Mouse (Mus musculus) embryonic facial prominence, embryonic 10.5 days (tissue): Measurements from ENCODE around the gene Gm42742. TPM values are rescaled to one million over a fixed set of nuclear protein-coding genes. Genes with fewer than 3 reads are reported as not detected.
A peak's percentile ranks its signal among the peaks of the same experiment; 100 is the strongest.

ENCODE experiments used
- DNase-seq: peaks from one replicate; pipeline ENCODE4 v3.0.0-alpha.2; 2017; ENCODE audit warnings: low spot score
- H3K27ac ChIP-seq: fragments of 300-500 bp; sonication (generic); replicated peaks from 2 replicates; pipeline ENCODE4 v1.5.1; 2016; ENCODE audit warnings: mild to moderate bottlenecking
- H3K27me3 ChIP-seq: fragments of 300-500 bp; sonication (generic); replicated peaks from 2 replicates; pipeline ENCODE4 v1.6.1; 2016; ENCODE audit warnings: low read depth, mild to moderate bottlenecking; ENCODE audit not compliant: poor library complexity, severe bottlenecking
- H3K36me3 ChIP-seq: fragments of 300-500 bp; sonication (generic); replicated peaks from 2 replicates; pipeline ENCODE4 v1.6.1; 2016; ENCODE audit warnings: mild to moderate bottlenecking, moderate library complexity
- H3K4me1 ChIP-seq: fragments of 300-500 bp; sonication (generic); 2 replicates; pipeline ENCODE4 v1.6.1; 2016
- H3K4me3 ChIP-seq: fragments of 300-500 bp; sonication (generic); 2 replicates; pipeline ENCODE4 v1.5.1; 2016; ENCODE audit warnings: mild to moderate bottlenecking, moderate library complexity
- H3K9me3 ChIP-seq: fragments of 300-500 bp; sonication (generic); 2 replicates; pipeline ENCODE4 v1.6.1; 2016; ENCODE audit warnings: mild to moderate bottlenecking
- whole genome bisulfite sequencing: fragments of 180-500 bp; shearing (Covaris S2); methylation state at CpG from one replicate; pipeline ENCODE4 v1.1.7; 2016; 5-methylcytosine and 5-hydroxymethylcytosine counted together
- polyA plus RNA-seq: library from polyadenylated mRNA; unstranded; fragments of >200 nt; fragmentation: Nextera tagmentation; extraction: Ambion mirVana; gene quantifications from 2 replicates; pipeline ENCODE4 v1.2.1, GENCODE M21; 2016

Gm42742 gene
- polyA plus RNA-seq, 1 experiment from 2014 or later, result 92.9 TPM

DNA sequence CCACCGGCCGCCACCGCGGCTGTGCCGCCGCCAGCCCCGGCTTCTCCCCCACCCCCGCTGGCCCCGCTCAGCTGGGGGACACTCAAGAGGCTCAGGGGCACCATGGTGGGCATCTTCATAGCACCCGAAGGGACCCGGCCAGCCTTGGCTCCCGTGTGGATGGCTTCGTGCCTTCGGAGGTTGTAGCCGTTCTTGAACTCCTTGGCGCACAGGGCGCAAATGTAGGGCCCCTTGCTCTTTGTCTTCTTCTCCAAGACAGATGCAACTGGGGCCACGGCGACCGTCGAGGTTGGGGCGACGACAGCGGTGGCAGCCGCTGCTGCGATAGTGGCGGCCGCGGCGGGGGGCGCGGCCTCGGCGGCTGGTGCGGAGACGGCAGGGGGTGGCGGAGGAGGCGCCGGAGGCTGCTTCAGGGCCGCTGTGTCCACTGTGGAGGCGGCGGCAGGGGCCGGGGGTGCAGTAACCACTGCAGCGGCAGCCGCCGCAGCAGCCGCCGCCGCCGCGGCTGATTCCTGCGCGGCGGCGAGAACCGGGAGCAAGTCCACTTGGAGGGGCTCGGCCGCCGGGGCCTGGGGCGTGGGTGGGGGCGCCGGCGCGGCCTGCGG is 4.8 kb upstream of the Gm42742 start:
- Histone ChIP-seq H3K36me3 (peaks cover 72% of the 10 kb centered on the region), H3K9me3 (no peaks in the 10 kb centered on the region), H3K27ac (peak overlapping the region; percentile 100), H3K27me3 (no peaks in the 10 kb centered on the region), H3K4me1 (peaks cover 60% of the 10 kb centered on the region), H3K4me3 (peak overlapping the region; percentile 86)
- under 1% methylated on average over 64 of the region's 65 CpGs for WGBS
- peak; percentile 71 for DNase-seq

DNA sequence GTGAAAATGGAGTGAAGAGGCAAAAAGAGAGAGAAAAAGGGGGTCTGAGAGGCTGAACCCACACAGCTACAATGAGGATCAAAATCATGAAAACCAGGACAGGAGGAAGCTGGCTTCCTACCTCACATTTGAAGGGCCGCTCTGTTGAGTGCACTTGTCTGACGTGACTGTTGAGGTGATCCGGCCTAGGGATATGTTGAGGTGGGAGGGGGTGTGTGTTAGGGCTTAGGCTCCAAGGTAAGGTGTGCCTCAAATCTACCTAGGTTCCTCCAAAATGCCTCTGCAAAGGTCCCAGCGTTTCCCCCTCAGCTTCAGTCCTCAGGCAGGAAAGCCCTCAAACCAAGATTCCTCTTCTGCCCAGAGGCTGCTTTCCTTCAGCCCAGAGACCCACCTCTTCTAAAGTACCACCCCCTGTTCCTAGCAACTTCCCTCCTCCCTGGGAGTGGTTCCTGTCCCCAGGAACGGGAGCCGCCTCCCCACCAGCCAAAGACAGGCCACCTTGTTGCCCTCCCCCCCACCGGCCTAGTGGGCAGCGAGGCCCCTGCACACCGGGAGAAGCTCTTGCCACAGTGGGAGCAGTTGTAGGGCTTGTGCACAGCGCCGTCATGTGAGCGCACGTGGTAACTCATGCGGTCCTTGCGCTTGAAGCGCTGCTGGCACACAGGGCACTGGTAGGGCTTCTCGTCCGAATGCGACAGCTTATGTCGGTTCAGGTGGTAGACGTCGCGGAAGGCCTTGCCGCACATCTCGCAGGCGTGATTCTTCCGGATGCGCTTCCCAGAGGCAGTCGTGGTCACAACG is 4.1 kb upstream of the Gm42742 start:
- Histone ChIP-seq H3K36me3 (peaks cover 65% of the 10 kb centered on the region), H3K4me1 (peaks cover 67% of the 10 kb centered on the region)

DNA sequence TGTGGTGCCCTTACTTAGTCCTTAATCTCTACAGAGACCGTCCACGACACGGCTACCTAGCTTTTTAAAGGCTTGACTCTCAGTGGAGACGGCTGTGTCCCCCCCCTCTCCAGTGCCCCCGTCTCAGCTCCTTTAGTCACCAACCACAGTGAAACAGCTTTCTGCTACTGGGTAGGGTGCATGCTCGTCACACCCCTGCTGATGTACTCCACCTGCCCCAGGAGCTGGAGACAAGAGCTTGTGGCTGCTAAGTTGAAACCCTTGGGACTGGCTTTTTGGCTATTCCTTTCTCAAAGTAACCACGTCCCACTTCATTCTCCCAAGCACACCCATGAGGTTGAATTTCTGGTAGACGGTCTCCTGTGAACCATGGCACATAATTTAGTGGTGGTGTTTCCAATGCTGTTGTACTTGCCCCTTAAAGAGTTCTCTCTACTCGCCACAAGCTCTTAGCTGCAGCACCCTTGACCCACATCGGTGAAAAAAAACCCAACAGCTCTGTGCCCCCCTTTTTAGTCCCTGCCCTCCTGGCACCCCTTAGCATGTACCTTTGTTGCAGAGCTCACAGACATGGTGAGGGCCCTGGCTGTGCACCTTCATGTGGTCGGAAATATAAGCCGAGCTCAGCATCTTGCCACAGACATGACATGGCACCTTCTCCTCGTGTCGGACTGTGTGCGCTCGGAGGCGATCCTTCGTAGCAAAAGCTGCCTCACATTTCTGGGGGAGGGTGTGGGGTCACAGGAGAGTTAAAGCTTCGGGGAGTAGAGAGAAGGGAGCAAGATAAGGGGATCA is 3.2 kb upstream of the Gm42742 start:
- DNase-seq, result no peak
- Histone ChIP-seq H3K27me3 (no peaks in the 10 kb centered on the region), H3K4me1 (peaks cover 75% of the 10 kb centered on the region), H3K4me3 (peak overlapping the region; percentile 86), H3K36me3 (peaks cover 63% of the 10 kb centered on the region), H3K27ac (peak overlapping the region; percentile 100), H3K9me3 (no peaks in the 10 kb centered on the region)
- WGBS, result 37% methylated on average over 19 of the region's 19 CpGs

More for the DNA sequence above, 4.1 kb upstream of the Gm42742 start:
- H3K27me3 ChIP-seq, result no peaks in the 10 kb centered on the region
- peak overlapping the region; percentile 100 for H3K27ac ChIP-seq
- DNase-seq, result peak; percentile 85
- peak overlapping the region; percentile 86 for H3K4me3 ChIP-seq
- no peaks in the 10 kb centered on the region for H3K9me3 ChIP-seq
- WGBS, result under 1% methylated on average over 30 of the region's 30 CpGs

DNA sequence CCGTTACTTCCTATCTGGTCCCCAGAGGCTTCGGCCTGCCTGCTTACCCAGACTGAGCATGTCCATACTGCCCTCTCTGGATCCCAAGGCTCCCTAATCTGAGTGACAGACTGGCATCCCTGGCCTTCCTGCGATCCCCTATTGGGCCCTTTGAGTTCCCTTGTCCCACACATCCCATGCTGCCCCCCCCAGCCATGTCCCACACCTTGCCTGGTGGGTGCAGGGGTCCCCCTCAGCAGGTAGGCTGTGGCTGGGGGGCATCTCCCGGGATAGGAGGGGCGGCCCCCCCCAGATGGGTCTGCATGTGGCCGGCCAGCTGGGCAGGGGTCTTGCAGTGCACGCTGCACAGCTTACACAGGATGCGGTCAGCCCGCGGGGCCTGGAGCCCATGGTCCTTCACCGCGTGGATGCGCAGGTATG is 2.4 kb upstream of the Gm42742 start:
- peaks cover 55% of the 10 kb centered on the region for H3K36me3 ChIP-seq

DNA sequence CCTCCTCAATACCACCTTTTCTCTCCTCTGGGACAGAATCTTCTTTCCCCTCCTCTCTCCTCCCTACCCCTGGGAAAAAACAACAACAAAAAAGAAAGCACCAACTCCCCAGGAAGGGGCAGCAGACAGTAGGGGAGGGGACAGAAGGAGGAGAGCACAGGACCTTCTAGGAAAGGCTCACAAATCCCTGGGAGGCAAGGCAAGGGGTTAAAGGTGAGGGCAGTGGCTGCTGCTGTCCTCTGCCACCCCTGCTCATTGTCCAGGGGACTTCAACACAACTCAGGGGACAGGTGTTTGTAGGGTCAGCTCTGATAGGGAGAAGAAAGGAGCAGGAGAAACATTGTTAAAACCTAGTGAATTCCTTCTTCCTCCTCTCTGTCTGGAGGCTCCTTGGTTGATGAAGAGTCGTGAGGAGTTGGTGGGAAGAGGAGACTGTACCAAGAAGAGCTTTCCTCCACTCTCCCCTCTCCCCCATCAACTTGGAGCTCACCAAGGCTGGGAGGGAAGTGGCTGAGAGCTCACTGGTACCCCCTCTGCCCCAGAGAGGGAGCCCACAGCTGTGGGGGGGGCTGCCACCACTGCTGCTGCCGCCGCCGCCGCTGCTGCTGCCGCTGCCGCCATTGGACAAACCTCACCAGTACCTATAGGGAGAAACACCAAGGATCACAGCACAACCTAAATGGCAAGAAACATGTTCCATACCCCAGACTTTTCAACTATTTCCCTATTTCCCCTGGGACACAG is 1.8 kb upstream of the Gm42742 start:
- H3K4me3 ChIP-seq, result peak overlapping the region; percentile 86
- WGBS, result 82% methylated on average over 7 of the region's 7 CpGs
- H3K27ac ChIP-seq, result peak overlapping the region; percentile 100
- H3K36me3 ChIP-seq, result peaks cover 49% of the 10 kb centered on the region
- no peak for DNase-seq
- H3K9me3 ChIP-seq, result no peaks in the 10 kb centered on the region
- H3K4me1 ChIP-seq, result peaks cover 83% of the 10 kb centered on the region
- no peaks in the 10 kb centered on the region for H3K27me3 ChIP-seq

More for the DNA sequence above, 2.4 kb upstream of the Gm42742 start:
- DNase-seq, result no peak
- Histone ChIP-seq H3K9me3 (no peaks in the 10 kb centered on the region), H3K27ac (peak overlapping the region; percentile 100), H3K4me3 (peak overlapping the region; percentile 86), H3K27me3 (no peaks in the 10 kb centered on the region), H3K4me1 (peaks cover 83% of the 10 kb centered on the region)
- WGBS, result 84% methylated on average over 13 of the region's 13 CpGs

DNA sequence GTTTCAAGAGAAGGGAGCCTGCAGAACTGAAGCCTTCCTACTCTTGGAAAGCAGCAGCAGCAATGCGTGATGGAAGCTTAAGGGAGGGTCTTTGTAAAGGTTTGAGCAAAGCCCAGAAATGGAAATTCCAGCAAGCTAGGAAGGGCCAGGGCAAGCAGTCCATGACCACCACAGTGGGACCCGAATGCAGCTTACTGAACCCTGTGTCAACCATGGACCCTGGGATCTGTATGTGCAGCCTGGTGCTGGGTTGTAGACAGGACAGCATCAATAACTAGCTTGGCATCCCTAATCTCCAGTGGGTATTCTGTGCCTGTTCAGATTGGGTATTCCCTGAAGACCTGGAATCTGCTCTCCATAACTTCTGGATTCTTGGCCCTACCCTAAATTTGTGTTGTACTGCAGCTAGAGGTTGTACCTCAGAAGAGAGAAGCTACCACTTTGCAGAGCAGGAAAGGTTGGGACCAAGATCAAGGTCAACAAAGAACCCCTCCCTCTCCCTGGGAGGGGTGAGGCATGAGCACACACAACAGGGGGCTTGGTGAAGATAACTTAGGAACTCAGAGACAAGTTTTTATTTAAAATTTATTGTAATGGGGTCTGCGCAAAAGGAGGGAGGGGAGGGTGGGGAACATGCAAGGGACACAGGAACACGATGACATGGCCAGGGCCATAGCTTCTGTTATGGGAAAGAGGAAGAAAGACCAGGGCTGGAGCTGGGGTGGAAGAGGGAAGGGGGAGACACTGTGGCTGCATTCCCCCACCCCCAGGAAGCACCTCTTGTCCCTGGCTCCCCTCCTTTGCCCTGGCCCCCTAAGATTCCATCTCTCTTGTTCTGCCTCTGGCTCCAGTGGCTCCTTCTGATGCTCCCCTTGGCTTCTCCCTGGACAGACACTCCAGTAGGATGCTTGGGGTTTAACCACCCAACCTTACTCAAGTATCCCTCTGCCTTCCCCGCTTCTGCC is 948 bp upstream of the Gm42742 start:
- no peak for DNase-seq
- peaks cover 47% of the 10 kb centered on the region for H3K36me3 ChIP-seq
- 43% methylated on average over 5 of the region's 5 CpGs for WGBS
- peak overlapping the region; percentile 86 for H3K27ac ChIP-seq
- peaks cover 84% of the 10 kb centered on the region for H3K4me1 ChIP-seq
- no peaks in the 10 kb centered on the region for H3K27me3 ChIP-seq
- peak overlapping the region; percentile 86 for H3K4me3 ChIP-seq
- H3K9me3 ChIP-seq, result no peaks in the 10 kb centered on the region

DNA sequence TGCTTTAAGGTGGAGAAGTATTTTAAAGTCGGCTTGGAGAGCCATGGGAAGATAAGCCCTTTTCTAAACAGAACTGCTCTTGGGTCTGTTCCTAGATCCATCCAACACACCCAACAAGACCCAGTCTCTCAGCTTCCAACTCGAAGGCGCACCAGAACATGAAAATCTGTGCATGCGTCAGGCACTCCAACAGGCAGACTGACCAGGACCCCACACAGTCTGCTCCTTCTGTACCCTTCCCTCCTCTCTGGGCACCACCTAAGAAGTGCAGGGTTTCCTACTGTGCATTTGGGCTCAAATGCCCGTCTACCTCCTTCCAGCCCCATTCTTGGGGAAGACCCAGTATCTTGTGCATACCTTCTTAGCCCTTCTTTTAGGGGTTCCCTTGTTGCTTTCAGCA is 406 bp downstream of the Gm42742 start:
- H3K4me3 ChIP-seq, result peak overlapping the region; percentile 86
- no peak for DNase-seq
- H3K9me3 ChIP-seq, result no peaks in the 10 kb centered on the region
- H3K27ac ChIP-seq, result peak overlapping the region; percentile 86
- H3K27me3 ChIP-seq, result no peaks in the 10 kb centered on the region
- peaks cover 97% of the 10 kb centered on the region for H3K4me1 ChIP-seq
- WGBS, result 46% methylated on average over 5 of the region's 5 CpGs
- peaks cover 52% of the 10 kb centered on the region for H3K36me3 ChIP-seq

DNA sequence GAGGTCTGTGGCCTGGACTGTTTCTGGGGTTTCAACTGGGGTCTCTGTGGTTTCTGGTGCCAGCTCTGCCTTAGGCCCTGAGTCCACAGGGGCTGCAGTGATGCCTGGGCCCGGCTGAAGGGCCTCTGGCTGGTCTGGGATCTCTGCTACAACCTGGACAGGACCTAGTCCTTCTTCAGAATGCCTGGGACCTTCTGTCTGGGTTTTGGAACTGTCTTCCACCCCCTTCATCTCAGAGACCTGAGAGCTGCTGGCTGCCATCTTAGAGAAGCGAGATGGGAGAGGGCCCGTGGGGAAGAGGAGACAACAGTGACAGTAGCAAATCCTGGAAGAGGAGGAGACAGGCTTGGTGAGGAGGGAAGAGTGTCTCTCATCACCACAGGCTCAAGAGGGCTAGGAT is 866 bp downstream of the Gm42742 start:
- WGBS, result 68% methylated on average over 3 of the region's 3 CpGs
- Histone ChIP-seq H3K9me3 (no peaks in the 10 kb centered on the region), H3K4me1 (peaks cover 97% of the 10 kb centered on the region), H3K36me3 (peaks cover 52% of the 10 kb centered on the region), H3K27ac (peak overlapping the region; percentile 86), H3K4me3 (peak overlapping the region; percentile 86), H3K27me3 (no peaks in the 10 kb centered on the region)
- DNase-seq, result no peak

DNA sequence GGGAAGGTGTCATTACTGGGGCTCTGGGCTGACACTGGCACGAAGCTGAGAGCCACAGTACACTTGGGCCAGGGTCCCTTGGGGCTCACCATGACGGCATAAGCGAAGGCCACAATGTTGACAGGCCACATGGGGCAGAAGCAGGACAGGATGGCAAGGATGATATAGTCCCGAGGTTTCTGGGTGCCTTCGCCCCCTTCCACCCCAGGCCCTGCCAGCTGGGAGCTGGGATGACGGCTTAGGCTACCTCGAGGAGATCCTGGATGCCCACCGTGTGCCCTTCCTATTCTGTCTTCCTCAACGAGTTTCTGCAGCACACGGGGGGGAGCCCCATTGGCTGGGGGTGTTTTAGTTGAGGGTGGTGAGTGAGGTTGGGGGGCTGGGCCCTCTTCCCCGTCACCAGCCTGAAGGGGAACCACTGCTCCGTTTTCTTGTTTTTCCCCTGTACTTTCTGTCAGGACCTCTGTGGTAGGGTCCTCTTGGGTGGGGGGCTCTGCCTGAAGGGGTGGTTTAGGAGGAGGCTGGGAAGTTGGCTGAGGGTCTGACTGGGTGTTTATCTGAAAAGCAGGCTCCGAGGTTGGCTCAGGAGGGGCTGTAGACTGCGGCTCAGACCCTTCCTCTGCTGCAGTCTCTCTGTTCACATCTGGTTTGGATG is 1.5 kb downstream of the Gm42742 start:
- peaks cover 97% of the 10 kb centered on the region for H3K4me1 ChIP-seq
- peaks cover 52% of the 10 kb centered on the region for H3K36me3 ChIP-seq
- no peak for DNase-seq
- no peaks in the 10 kb centered on the region for H3K27me3 ChIP-seq
- no peaks in the 10 kb centered on the region for H3K9me3 ChIP-seq
- H3K4me3 ChIP-seq, result peak overlapping the region; percentile 86
- 76% methylated on average over 14 of the region's 14 CpGs for WGBS
- H3K27ac ChIP-seq, result peak overlapping the region; percentile 86

DNA sequence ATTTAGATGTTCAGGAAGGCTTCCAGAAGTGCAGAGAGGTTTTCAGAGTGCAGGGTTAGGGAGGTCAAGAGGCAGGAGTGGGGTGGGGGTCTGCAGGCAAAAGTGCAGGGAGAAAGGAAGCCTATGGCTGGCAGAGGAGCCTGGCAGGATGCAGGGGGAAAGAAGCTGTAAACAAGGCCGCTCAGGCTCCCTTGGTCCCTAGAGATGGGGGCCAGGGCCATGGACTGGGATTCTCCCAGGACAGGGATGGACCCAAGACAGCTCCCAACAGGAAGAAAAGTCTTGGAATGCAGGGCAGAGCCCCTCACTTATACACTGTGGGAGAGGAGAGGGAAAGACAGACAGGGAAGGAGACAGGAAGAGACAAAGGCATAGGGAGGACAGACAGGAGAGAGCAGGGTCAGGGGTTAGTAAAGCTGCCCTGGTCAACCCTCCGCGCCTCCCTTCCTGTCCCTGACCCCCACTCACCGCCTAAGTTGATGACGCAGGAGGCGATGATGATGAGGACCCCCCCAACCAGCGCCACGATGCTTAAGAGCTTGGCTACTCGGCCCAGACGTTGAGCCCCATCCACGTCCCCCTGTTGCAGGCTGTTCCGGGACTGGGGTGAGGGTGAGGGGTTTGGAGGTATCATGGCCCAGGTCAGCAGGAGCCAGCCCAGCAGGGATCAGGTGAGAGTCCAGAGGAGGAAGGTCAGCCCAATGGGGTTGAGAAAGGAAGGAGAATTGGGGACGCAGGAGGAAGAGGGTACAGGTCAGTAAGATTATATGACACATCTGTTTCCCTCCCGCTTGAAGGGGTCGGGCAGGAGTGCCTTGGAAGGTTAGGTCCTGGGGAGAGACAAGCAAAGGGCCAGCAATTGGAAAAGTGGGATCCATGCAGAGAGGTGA is 2.2 kb downstream of the Gm42742 start:
- H3K9me3 ChIP-seq, result no peaks in the 10 kb centered on the region
- H3K36me3 ChIP-seq, result peaks cover 52% of the 10 kb centered on the region
- H3K4me1 ChIP-seq, result peaks cover 95% of the 10 kb centered on the region
- WGBS, result 70% methylated on average over 15 of the region's 15 CpGs
- H3K4me3 ChIP-seq, result peak overlapping the region; percentile 86
- no peak for DNase-seq
- H3K27me3 ChIP-seq, result no peaks in the 10 kb centered on the region
- peak overlapping the region; percentile 97 for H3K27ac ChIP-seq
